Mouse (Mus musculus): ENCODE measurements around the gene Rpl35. TPM values are rescaled to one million over a fixed set of nuclear protein-coding genes. Genes with fewer than 3 reads are reported as not detected.
"Not testable (repeated sequence)": the region's sequence is repeated elsewhere in the genome, so short reads cannot be mapped to it uniquely, and the experiment has no call there.

Gene Rpl35
- total RNA-seq (2018; cell fraction: chromatin; rRNA removed): 100 to 1,000 TPM in 1 of 26 experiments, 10 to 100 TPM in 24, 1 to 10 TPM in 1; 9.5 to 133 (median 24.8) TPM
- 100 to 1,000 TPM; 259 to 879 (median 445) TPM for total RNA-seq (2018; cell fraction: cytosol; rRNA removed)
- total RNA-seq (2018; cell fraction: nucleus; rRNA removed): 10 to 100 TPM; 37.5 to 94.1 (median 55.2) TPM
- polyA plus RNA-seq (2018): 501 to 933 TPM (median 626 TPM) in 3 replicates

DNA sequence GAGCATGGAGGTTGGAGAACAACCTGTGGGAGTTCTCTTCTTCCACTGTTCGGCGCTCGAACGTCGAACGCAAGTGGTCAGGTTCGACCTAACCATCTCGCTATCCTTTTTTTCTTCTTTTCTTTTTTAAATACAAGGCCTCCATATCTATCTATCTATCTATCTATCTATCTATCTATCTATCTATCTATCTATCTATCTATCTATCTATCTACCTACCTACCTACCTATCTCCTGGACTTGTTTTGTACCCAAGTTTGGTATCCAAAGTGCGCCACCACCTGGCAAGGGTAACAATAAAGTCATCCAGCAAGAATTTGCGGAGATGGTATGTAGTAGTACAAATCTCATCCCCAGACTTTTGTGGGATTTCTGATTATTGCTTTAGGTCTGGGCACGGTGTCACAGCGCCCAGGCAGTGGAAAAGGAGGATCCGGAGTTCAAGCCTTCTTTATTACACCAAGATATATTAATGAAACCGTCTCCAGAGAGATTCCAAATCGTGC is at the start of gene Rpl35:
TSS of gene Rpl35 (minus strand) at position 51 of the 506 bp plus-strand sequence.
- 15% methylated on average over 14 of the region's 15 CpGs for WGBS (ENCODE audit: missing documents)

GRCm38 (mm10) chr2:39048515-39048914 is 43.1 kb upstream of the Rpl35 start:
- H3K36me3 ChIP-seq (ENCODE audit: inconsistent target): peaks cover 25% of the 10 kb centered on the region; the same call in 1 of the 2 replicates
- no peak overlapping the region for H3K4me3 ChIP-seq (ENCODE audit: inconsistent target)
- H3K79me2 ChIP-seq (ENCODE audit: inconsistent target): no peaks in the 10 kb centered on the region
- H3K27ac ChIP-seq: no peak overlapping the region
- WGBS (ENCODE audit: missing documents): 100% methylated on average over 1 of the region's 1 CpGs

More for the DNA sequence above, at the start of gene Rpl35:
- Histone ChIP-seq H3K27ac (peak within 1 kb of the TSS; percentile 59), H3K36me3 (ENCODE audit: inconsistent target) (peaks cover 24% of the 10 kb centered on the region), H3K79me2 (ENCODE audit: inconsistent target) (peaks cover 74% of the 10 kb centered on the region), H3K4me3 (ENCODE audit: inconsistent target) (peak within 1 kb of the TSS; percentile 93)

DNA sequence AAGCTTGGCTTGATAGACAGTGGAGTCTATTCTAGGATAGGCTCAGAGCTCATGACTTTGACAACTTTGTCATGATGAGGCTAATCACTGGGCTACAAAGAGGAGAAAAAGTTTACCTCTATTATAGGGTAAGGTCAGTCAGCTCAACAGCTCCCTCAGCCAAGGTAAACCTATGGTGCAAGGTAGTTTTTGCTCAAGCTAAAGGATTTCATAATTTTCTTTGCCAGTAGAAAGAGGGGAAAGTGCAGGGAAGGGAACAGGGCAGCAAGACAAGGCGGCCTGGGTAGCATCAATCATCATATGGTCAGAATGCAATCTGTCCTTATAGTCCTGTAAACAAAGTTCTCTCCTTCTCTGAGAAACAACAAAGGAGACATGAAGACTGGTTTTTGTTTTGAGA is 34.8 kb upstream of the Rpl35 start:
- Histone ChIP-seq H3K4me3 (ENCODE audit: inconsistent target) (no peak overlapping the region), H3K36me3 (ENCODE audit: inconsistent target) (peaks cover 43% of the 10 kb centered on the region), H3K27ac (no peak overlapping the region), H3K79me2 (ENCODE audit: inconsistent target) (no peaks in the 10 kb centered on the region)
- 86% methylated on average over 1 of the region's 1 CpGs for WGBS (ENCODE audit: missing documents)

- WGBS (ENCODE audit: missing documents): 83% methylated on average over 1 of the region's 1 CpGs
- no peak overlapping the region for H3K4me3 ChIP-seq (ENCODE audit: inconsistent target)
- no peak overlapping the region for H3K27ac ChIP-seq
- H3K36me3 ChIP-seq (ENCODE audit: inconsistent target): peaks cover 55% of the 10 kb centered on the region
- no peaks in the 10 kb centered on the region for H3K79me2 ChIP-seq (ENCODE audit: inconsistent target)
Measured at GRCm38 (mm10) chr2:39031611-39032010, 26.2 kb upstream of the Rpl35 start.

DNA sequence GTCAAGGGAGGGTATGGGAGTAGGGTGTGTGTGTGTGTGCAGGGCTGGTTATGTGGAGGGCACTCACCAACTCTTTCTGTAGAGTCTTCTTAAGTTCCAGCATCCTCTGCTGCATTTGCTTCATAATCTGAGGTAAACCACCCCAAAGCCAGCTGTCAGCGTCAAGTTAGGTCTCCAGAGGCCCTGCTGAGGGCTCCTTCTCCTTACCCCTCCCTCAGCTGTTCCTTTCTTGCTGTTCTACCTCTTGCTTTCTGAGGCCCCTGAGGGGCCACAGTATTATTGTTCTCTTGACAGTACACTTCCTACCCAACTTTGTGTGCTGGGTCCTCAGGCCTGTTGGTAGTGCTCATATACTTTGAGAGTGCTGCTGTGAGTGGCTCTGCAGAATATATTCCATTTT is 14.6 kb upstream of the Rpl35 start:
- no peak overlapping the region for H3K4me3 ChIP-seq (ENCODE audit: inconsistent target)
- no peak overlapping the region for H3K27ac ChIP-seq
- peaks cover 77% of the 10 kb centered on the region for H3K36me3 ChIP-seq (ENCODE audit: inconsistent target)
- 86% methylated on average over 1 of the region's 1 CpGs for WGBS (ENCODE audit: missing documents)
- H3K79me2 ChIP-seq (ENCODE audit: inconsistent target): no peaks in the 10 kb centered on the region

DNA sequence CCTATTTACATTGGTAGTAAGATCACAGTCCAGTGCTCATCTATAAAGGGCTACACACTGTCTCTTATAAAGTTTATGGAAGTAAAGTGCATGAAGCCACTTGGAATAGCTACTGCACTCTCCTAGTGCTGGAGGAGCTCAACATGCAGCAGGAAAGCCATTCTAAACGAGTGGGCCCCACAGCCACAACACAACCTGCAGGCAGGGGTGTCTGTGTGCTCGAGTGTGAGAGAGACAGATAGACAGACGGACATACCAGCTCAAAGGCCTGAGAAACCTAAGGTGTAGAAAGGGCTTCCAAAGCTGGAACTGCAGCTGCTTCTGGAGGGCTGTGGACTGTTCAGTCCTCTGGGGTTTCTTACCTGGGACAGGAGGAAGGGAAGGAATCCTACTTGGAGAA is 11.2 kb upstream of the Rpl35 start:
- Histone ChIP-seq H3K4me3 (ENCODE audit: inconsistent target) (no peak overlapping the region), H3K27ac (no peak overlapping the region), H3K79me2 (ENCODE audit: inconsistent target) (peaks cover 25% of the 10 kb centered on the region), H3K36me3 (ENCODE audit: inconsistent target) (peaks cover 76% of the 10 kb centered on the region)
- WGBS (ENCODE audit: missing documents): 76% methylated on average over 3 of the region's 3 CpGs

- Histone ChIP-seq H3K79me2 (ENCODE audit: inconsistent target) (peaks cover 55% of the 10 kb centered on the region), H3K36me3 (ENCODE audit: inconsistent target) (peaks cover 45% of the 10 kb centered on the region), H3K4me3 (ENCODE audit: inconsistent target) (no peak overlapping the region), H3K27ac (no peak overlapping the region)
- 88% methylated on average over 7 of the region's 7 CpGs for WGBS (ENCODE audit: missing documents)
Measured at GRCm38 (mm10) chr2:39012768-39013279, 7.4 kb upstream of the Rpl35 start.

GRCm38 (mm10) chr2:39011971-39012370 is 6.5 kb upstream of the Rpl35 start:
- Histone ChIP-seq H3K36me3 (ENCODE audit: inconsistent target) (peaks cover 38% of the 10 kb centered on the region), H3K4me3 (ENCODE audit: inconsistent target) (no peak overlapping the region), H3K27ac (peak overlapping the region; percentile 31), H3K79me2 (ENCODE audit: inconsistent target) (peaks cover 59% of the 10 kb centered on the region)
- WGBS (ENCODE audit: missing documents): 94% methylated on average over 3 of the region's 3 CpGs

GRCm38 (mm10) chr2:39011264-39011663 is 5.8 kb upstream of the Rpl35 start:
- H3K27ac ChIP-seq: peak overlapping the region; percentile 31
- no peak overlapping the region for H3K4me3 ChIP-seq (ENCODE audit: inconsistent target)
- H3K36me3 ChIP-seq (ENCODE audit: inconsistent target): peaks cover 38% of the 10 kb centered on the region
- H3K79me2 ChIP-seq (ENCODE audit: inconsistent target): peaks cover 66% of the 10 kb centered on the region

DNA sequence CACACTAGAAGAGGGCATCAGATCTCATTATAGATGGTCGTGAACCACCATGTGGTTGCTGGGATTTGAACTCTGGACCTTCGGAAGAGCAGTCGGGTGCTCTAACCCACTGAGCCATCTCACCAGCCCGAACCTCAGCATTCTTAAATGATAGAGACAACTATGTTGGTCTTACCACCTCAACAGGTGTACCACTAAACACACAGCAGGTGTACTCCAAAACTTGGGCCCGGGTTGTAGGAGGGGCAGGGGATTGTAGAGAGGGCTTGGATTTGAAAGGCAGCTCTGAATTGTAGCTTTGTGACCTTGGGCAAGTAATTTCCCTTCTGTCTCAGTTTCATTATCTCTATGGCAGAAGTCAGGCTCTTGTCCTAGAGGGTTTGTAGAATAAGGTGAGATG is 4.7 kb upstream of the Rpl35 start:
- 97% methylated on average over 4 of the region's 5 CpGs for WGBS (ENCODE audit: missing documents)
- Histone ChIP-seq H3K36me3 (ENCODE audit: inconsistent target) (peaks cover 27% of the 10 kb centered on the region), H3K27ac (peak overlapping the region; percentile 31), H3K79me2 (ENCODE audit: inconsistent target) (peaks cover 77% of the 10 kb centered on the region)
- H3K4me3 ChIP-seq (ENCODE audit: inconsistent target): not testable (repeated sequence)

- peak overlapping the region; percentile 61 for H3K27ac ChIP-seq
- peak overlapping the region; percentile 94 for H3K4me3 ChIP-seq (ENCODE audit: inconsistent target)
- H3K79me2 ChIP-seq (ENCODE audit: inconsistent target): peaks cover 84% of the 10 kb centered on the region
- peaks cover 15% of the 10 kb centered on the region; the same call in 1 of the 2 replicates for H3K36me3 ChIP-seq (ENCODE audit: inconsistent target)
- 6% methylated on average over 3 of the region's 3 CpGs for WGBS (ENCODE audit: missing documents)
Measured at GRCm38 (mm10) chr2:39008954-39009365, 3.5 kb upstream of the Rpl35 start.

DNA sequence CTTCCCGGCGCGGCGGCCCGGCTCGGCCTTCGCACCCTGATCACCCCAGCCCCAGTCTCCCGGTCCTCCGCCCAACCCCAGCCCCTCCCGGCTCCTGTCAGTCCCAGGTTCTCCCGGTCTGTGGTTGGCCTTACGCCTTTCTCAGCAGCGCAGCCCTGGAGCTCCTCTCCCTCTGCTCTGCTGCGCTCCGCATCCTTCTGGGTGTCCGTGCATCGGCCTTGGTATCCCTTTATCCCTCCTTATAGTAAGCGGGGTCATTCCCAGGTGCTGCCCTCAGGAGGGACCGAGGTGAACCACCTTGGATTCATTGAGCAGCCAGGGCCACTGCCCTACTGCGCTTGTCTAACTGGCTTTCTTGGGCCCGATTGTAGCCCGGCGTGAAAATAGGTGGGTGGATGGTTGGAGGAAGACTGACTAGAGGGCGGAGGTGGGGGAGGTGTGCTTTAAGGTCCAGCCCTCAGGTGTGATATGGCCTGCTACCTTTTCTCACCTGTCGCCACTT is 3.0 kb upstream of the Rpl35 start:
- Histone ChIP-seq H3K79me2 (ENCODE audit: inconsistent target) (peaks cover 84% of the 10 kb centered on the region), H3K4me3 (ENCODE audit: inconsistent target) (peak overlapping the region; percentile 94), H3K36me3 (ENCODE audit: inconsistent target) (0 out of 2 replicates have a peak, but pooled peaks cover 10% of the 10 kb centered on the region), H3K27ac (peak overlapping the region; percentile 61)
- WGBS (ENCODE audit: missing documents): under 1% methylated on average over 25 of the region's 25 CpGs

DNA sequence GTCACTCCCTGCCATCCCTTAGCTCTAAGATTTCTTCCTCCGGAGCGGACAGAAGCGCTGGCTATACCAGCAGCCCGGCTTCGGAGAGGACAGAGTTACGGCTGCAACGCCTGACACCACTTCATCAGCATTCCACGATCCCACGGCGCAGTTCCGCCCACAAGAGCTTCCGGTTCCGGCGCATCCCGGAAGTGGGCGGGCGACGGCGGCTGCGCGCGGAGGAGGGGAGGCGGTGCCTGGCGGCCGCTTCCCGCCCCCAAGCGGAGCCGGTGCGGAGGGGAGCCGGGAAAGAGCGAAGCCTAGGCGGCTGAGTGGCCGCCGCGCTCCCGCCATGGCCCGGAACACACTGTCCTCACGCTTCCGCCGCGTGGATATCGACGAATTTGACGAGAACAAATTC is 2.4 kb upstream of the Rpl35 start:
- Histone ChIP-seq H3K27ac (peak overlapping the region; percentile 65), H3K36me3 (ENCODE audit: inconsistent target) (0 out of 2 replicates have a peak, but pooled peaks cover 8% of the 10 kb centered on the region), H3K4me3 (ENCODE audit: inconsistent target) (peak overlapping the region; percentile 94), H3K79me2 (ENCODE audit: inconsistent target) (peaks cover 84% of the 10 kb centered on the region)
- WGBS (ENCODE audit: missing documents): under 1% methylated on average over 43 of the region's 44 CpGs

- H3K4me3 ChIP-seq (ENCODE audit: inconsistent target): peak overlapping the region; percentile 93
- WGBS (ENCODE audit: missing documents): 87% methylated on average over 12 of the region's 14 CpGs
- H3K27ac ChIP-seq: no peak overlapping the region
Measured at GRCm38 (mm10) chr2:39006149-39006730, 816 bp upstream of the Rpl35 start.

GRCm38 (mm10) chr2:39004880-39005435 is 466 bp downstream of the Rpl35 start, which contains the start of gene Arpc5l:
Gene Arpc5l (plus strand): TSS chr2:39005348.
- peaks cover 67% of the 10 kb centered on the region for H3K79me2 ChIP-seq (ENCODE audit: inconsistent target)
- H3K36me3 ChIP-seq (ENCODE audit: inconsistent target): peaks cover 29% of the 10 kb centered on the region
- WGBS (ENCODE audit: missing documents): under 1% methylated on average over 57 of the region's 58 CpGs
- H3K4me3 ChIP-seq (ENCODE audit: inconsistent target): peak within 1 kb of the TSS; percentile 93
- peak within 1 kb of the TSS; percentile 59 for H3K27ac ChIP-seq

More at GRCm38 (mm10) chr2:39006149-39006730, 816 bp upstream of the Rpl35 start:
- peaks cover 77% of the 10 kb centered on the region for H3K79me2 ChIP-seq (ENCODE audit: inconsistent target)
- peaks cover 18% of the 10 kb centered on the region; the same call in 1 of the 2 replicates for H3K36me3 ChIP-seq (ENCODE audit: inconsistent target)

Data from macrophage (primary cell).